Mouse (Mus musculus): Measurements from ENCODE around the gene 6430550D23Rik. TPM values are rescaled to one million over a fixed set of nuclear protein-coding genes. Genes with fewer than 3 reads are reported as not detected.

The 6430550D23Rik gene
- 1.4 and 1.9 TPM in 2 replicates for polyA plus RNA-seq (2012; rRNA removed)

DNA sequence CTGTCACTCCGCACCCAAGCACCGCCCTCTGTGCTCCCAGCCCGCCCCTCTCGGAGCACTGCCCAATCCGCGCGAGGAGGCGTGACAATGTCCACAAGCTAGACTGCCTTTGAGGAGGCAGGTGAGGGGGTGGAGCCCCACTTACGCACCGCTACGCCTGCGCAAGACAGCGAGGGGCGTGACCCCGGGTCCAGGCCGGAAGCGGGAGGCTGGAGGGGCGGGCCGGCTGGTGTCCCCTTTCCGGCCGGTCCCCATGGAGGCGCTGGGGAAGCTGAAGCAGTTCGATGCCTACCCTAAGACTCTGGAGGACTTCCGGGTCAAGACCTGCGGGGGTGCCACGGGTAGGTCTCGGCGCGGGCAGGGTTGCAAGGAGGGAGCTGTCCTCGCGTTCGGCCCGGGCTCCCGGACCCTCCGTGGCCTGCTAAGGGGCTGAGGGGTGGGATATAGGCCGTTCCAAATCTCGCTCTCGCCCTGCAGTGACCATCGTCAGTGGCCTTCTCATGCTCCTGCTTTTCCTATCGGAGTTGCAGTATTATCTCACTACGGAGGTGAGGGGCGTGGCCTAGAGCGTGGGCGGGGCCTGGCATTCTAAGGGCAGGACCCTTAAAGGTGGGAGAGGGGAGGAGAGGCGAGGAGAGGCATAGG lies at the start of gene 6430550D23Rik, which contains the start of gene Ergic3:
6430550D23Rik (minus strand) TSS at position 90 of the 645 bp plus-strand sequence.
Ergic3 (plus strand) TSS at position 158 of the 645 bp plus-strand sequence.

GRCm38 (mm10) chr2:156052816-156053215 lies 45.0 kb upstream of the 6430550D23Rik start, which contains the start of gene Fer1l4:
Gene Fer1l4 (minus strand): TSS chr2:156052947.

GRCm38 (mm10) chr2:155956134-155957059 lies 51.4 kb downstream of the 6430550D23Rik start, which contains the start of gene Cep250:
Gene Cep250 (plus strand): TSS chr2:155956458.

DNA sequence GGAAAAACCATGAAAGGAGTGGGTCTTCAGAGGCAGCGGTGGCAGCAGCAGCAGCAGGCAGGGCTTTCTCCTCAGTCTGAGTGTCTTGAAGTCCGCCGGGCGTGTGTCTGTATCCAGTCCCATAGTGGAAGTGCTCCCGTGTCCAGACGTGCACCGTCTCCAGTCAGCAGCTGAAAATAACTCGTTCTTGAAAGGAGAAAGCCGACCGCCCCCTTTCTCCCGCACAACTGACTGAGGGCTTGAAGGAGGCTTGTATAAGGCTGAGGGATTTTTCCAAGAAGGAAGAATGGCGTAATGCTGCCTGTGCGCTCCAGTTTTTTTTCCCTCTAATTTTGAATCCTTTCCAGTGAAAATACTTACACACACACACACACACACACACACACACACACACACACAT lies 62.7 kb downstream of the 6430550D23Rik start, which contains the start of gene Gdf5:
Gdf5 (minus strand) TSS at position 244 of the 400 bp plus-strand sequence.

GRCm38 (mm10) chr2:155940681-155941080 lies 67.1 kb downstream of the 6430550D23Rik start, which contains the start of gene Gm15557:
Gene Gm15557 (plus strand): TSS chr2:155940728.

GRCm38 (mm10) chr2:155929531-155930442 lies 78.0 kb downstream of the 6430550D23Rik start, which contains the start of gene Uqcc1:
Gene Uqcc1 (minus strand): TSS chr2:155930310.

Other genes with a start within 250 kb of the 6430550D23Rik start
- gene Mmp24, start 232.6 kb downstream of the 6430550D23Rik start, polyA plus RNA-seq (2012; rRNA removed) = under 0.01 and 0.01 TPM in 2 replicates
- 3.4 and 4.2 TPM in 2 replicates for gene BC029722, start 188.6 kb downstream of the 6430550D23Rik start, polyA plus RNA-seq (2012; rRNA removed)
- gene Eif6, start 181.1 kb downstream of the 6430550D23Rik start, polyA plus RNA-seq (2012; rRNA removed) = 65.8 and 66.0 TPM in 2 replicates
- gene Fam83c, start 173.1 kb downstream of the 6430550D23Rik start, polyA plus RNA-seq (2012; rRNA removed) = under 0.01 TPM in 1 of 2 replicates, not detected in the other
- 17.9 and 20.4 TPM in 2 replicates for gene Uqcc1, start 77.7 kb downstream of the 6430550D23Rik start, polyA plus RNA-seq (2012; rRNA removed)
- gene Gm15557, start 67.2 kb downstream of the 6430550D23Rik start, polyA plus RNA-seq (2012; rRNA removed) = not detected in 2 replicates
- 0.01 TPM in 2 replicates for gene Gdf5, start 62.6 kb downstream of the 6430550D23Rik start, polyA plus RNA-seq (2012; rRNA removed)
- gene Cep250, start 51.5 kb downstream of the 6430550D23Rik start, polyA plus RNA-seq (2012; rRNA removed) = 9.0 and 9.3 TPM in 2 replicates
- 69.8 and 77.6 TPM in 2 replicates for gene Ergic3, start 68 bp upstream of the 6430550D23Rik start, polyA plus RNA-seq (2012; rRNA removed)
- gene Fer1l4, start 45.0 kb upstream of the 6430550D23Rik start, polyA plus RNA-seq (2012; rRNA removed) = not detected in 2 replicates
- gene Spag4, start 57.2 kb upstream of the 6430550D23Rik start, polyA plus RNA-seq (2012; rRNA removed) = 0.75 and 0.81 TPM in 2 replicates
- 16.3 and 19.6 TPM in 2 replicates for gene Cpne1, start 104.0 kb upstream of the 6430550D23Rik start, polyA plus RNA-seq (2012; rRNA removed)
- 4.1 and 4.6 TPM in 2 replicates for gene Rbm12, start 104.0 kb upstream of the 6430550D23Rik start, polyA plus RNA-seq (2012; rRNA removed)
- 1.3 and 2.6 TPM in 2 replicates for gene Gm28036, start 119.1 kb upstream of the 6430550D23Rik start, polyA plus RNA-seq (2012; rRNA removed)
- 166 and 172 TPM in 2 replicates for gene Romo1, start 136.1 kb upstream of the 6430550D23Rik start, polyA plus RNA-seq (2012; rRNA removed)
- gene Nfs1, start 136.2 kb upstream of the 6430550D23Rik start, polyA plus RNA-seq (2012; rRNA removed) = 37.9 and 44.2 TPM in 2 replicates
- 70.7 and 87.4 TPM in 2 replicates for gene Rbm39, start 172.3 kb upstream of the 6430550D23Rik start, polyA plus RNA-seq (2012; rRNA removed)
- 2.6 and 3.0 TPM in 2 replicates for gene Phf20, start 188.5 kb upstream of the 6430550D23Rik start, polyA plus RNA-seq (2012; rRNA removed)